Mouse (Mus musculus) kidney, postnatal 0 days (tissue): ENCODE measurements around the gene Tmem38b. TPM values are rescaled to one million over a fixed set of nuclear protein-coding genes. Genes with fewer than 3 reads are reported as not detected.

Experiments used
- ATAC-seq: fragments of 200-750 bp; cut with Nextera tagmentation; replicated peaks from 2 replicates; pipeline ENCODE4 v1.8.0; 2017; ENCODE audit warnings: low read depth, moderate number of reproducible peaks, moderate TSS enrichment, moderate library complexity; ENCODE audit not compliant: low FRiP score
- DNase-seq: peaks from one replicate; pipeline ENCODE4 v3.0.0-alpha.2; 2016; ENCODE audit warnings: low spot score
- H3K27ac ChIP-seq: fragments of 300-500 bp; sonication (generic); 2 replicates; pipeline ENCODE4 v1.5.1; 2014; ENCODE audit warnings: mild to moderate bottlenecking
- H3K27me3 ChIP-seq: fragments of 300-500 bp; sonication (generic); 2 replicates; pipeline ENCODE4 v1.6.1; 2014; ENCODE audit warnings: low read length, mixed read lengths; ENCODE audit not compliant: insufficient read depth
- H3K36me3 ChIP-seq: fragments of 300-500 bp; sonication (generic); 2 replicates; pipeline ENCODE4 v1.6.1; 2014; ENCODE audit warnings: low read length, mixed read lengths; ENCODE audit not compliant: insufficient read depth
- H3K4me1 ChIP-seq: fragments of 300-500 bp; sonication (generic); replicated peaks from 2 replicates; pipeline ENCODE4 v1.6.1; 2014; ENCODE audit warnings: antibody characterized with exemption, low read length, mixed read lengths; ENCODE audit not compliant: insufficient read depth
- H3K4me2 ChIP-seq: fragments of 300-500 bp; sonication (generic); 2 replicates; pipeline ENCODE4 v1.6.1; 2014; ENCODE audit warnings: mild to moderate bottlenecking, low read length, moderate library complexity, mixed read lengths
- H3K4me3 ChIP-seq: fragments of 300-500 bp; sonication (generic); replicated peaks from 2 replicates; pipeline ENCODE4 v1.5.1; 2014; ENCODE audit warnings: low read depth, low read length
- H3K9ac ChIP-seq: fragments of 300-500 bp; sonication (generic); 2 replicates; pipeline ENCODE4 v1.6.1; 2014; ENCODE audit warnings: low read depth, low read length
- H3K9me3 ChIP-seq: fragments of 300-500 bp; sonication (generic); replicated peaks from 2 replicates; pipeline ENCODE4 v1.6.1; 2016; ENCODE audit warnings: low read length, inconsistent platforms, mixed read lengths
- CTCF ChIP-seq: IDR thresholded peaks from 2 replicates; pipeline ENCODE4 v1.5.1; 2016; ENCODE audit warnings: antibody characterized with exemption, low read depth, mild to moderate bottlenecking, moderate library complexity
- WGBS: fragments of 180-500 bp; shearing (Covaris S2); extraction: QIAGEN DNeasy Blood & Tissue Kit; methylation state at CpG from one replicate; pipeline ENCODE4 v1.1.7; 2014; 5-methylcytosine and 5-hydroxymethylcytosine counted together
- polyA plus RNA-seq: library from polyadenylated mRNA; unstranded; fragments of >200 nt; fragmentation: Nextera tagmentation; extraction: Ambion mirVana; gene quantifications from 2 replicates; pipeline ENCODE4 v1.2.1, GENCODE M21; 2015

Tmem38b gene
- polyA plus RNA-seq, 1 experiment from 2014 or later: 10.6 TPM

DNA sequence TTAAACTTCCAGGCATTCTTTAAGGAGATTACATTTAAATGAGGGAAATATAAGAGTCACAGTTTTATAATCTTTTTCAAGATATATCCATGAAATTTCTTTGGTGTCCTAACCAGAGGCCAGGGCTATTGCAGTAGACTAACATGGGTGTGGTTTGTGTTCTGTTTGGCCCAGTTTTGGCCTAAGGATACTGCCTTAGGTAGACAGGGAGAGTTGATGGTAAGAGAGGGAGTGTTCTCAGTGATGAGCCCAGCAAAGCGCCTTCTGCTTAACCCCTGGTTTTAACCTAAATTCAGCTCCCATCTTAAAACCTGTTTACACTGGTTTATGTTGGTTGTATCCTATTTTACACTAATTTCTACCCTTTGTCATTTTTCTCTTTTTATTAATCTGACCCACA lies 19.8 kb downstream of the Tmem38b start:
- Histone ChIP-seq H3K4me2 (no peak overlapping the region), H3K9ac (no peak overlapping the region), H3K36me3 (no peaks in the 10 kb centered on the region), H3K27me3 (no peaks in the 10 kb centered on the region), H3K4me1 (no peaks in the 10 kb centered on the region), H3K27ac (no peak overlapping the region), H3K4me3 (no peak overlapping the region), H3K9me3 (no peaks in the 10 kb centered on the region)
- DNase-seq: no peak
- no peak for TF ChIP-seq CTCF
- 92% methylated on average over 1 of the region's 1 CpGs for WGBS
- ATAC-seq: no peak

DNA sequence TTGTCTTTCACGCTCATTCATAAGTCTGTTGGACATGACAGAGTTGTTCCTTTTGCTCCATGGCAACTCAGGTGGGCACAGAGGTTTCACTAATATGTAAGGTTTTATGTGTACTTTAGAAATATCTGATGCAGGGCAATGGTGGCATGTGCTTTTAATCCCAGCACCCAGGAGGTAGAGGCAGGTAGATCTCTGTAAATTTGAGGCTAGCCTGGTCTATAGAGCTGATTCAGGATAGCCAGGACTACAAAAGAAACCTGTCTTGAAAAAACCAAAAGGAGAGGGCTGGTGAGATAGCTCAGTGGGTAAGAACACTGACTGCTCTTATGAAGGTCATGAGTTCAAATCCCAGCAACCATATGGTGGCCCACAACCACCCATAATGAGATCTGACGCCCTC lies 20.5 kb downstream of the Tmem38b start:
- 63% methylated on average over 2 of the region's 2 CpGs for WGBS
- ATAC-seq: no peak
- Histone ChIP-seq H3K27me3 (no peaks in the 10 kb centered on the region), H3K4me2 (no peak overlapping the region), H3K27ac (no peak overlapping the region), H3K9me3 (no peaks in the 10 kb centered on the region), H3K36me3 (no peaks in the 10 kb centered on the region), H3K4me3 (no peak overlapping the region), H3K9ac (no peak overlapping the region), H3K4me1 (no peaks in the 10 kb centered on the region)
- no peak for TF ChIP-seq CTCF
- DNase-seq: no peak

DNA sequence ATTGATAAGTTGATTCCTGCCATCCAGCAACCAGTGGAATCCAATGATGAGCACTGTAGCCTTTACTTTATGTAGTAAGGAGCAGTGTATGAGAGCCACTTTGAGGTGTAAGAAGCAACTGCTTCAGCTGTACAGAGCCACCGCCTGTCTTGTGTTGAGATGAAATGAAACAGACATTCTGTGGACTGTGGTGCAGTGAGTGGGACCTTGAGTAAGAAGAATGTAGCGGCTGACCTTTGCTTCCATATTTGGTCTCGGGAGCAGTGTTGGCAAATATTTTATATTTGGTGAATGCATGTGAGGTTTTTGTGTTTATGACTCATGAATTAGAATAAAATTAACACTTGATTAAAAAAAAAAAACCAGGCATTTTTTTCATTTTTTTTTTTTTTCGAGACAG lies 21.7 kb downstream of the Tmem38b start:
- H3K4me2 ChIP-seq: no peak overlapping the region
- H3K4me1 ChIP-seq: no peaks in the 10 kb centered on the region
- WGBS: 93% methylated on average over 4 of the region's 4 CpGs

DNA sequence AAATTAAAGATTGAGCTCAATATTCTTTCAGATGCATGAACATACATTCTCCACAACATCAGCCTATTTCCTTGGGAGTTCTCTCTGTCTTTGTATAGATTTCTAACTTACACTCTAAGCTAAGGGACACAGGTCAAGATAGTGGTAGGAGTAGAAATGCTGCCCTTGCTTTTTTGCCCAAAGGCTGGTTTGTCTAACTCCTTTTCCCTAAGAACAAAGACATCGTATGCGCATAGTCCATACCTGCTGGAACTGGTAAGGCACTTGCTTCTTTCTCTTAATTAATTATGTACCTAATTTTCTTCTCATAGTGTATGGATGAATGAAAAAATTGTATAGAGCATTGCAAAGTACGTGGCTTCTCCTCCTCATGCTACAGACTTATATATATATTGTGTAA lies 22.5 kb downstream of the Tmem38b start:
- no peak overlapping the region for H3K27ac ChIP-seq
- ATAC-seq (no peak), DNase-seq (no peak)
- no peak overlapping the region for H3K4me3 ChIP-seq
- no peak for TF ChIP-seq CTCF
- no peak overlapping the region for H3K4me2 ChIP-seq
- no peaks in the 10 kb centered on the region for H3K27me3 ChIP-seq
- H3K9ac ChIP-seq: no peak overlapping the region
- H3K9me3 ChIP-seq: no peaks in the 10 kb centered on the region
- H3K4me1 ChIP-seq: no peaks in the 10 kb centered on the region
- H3K36me3 ChIP-seq: no peaks in the 10 kb centered on the region
- WGBS: 94% methylated on average over 3 of the region's 3 CpGs

More for the DNA sequence above, 21.7 kb downstream of the Tmem38b start:
- H3K9ac ChIP-seq: no peak overlapping the region
- H3K9me3 ChIP-seq: no peaks in the 10 kb centered on the region
- H3K4me3 ChIP-seq: no peak overlapping the region
- TF ChIP-seq CTCF: no peak
- H3K27me3 ChIP-seq: no peaks in the 10 kb centered on the region
- ATAC-seq (no peak), DNase-seq (no peak)
- H3K27ac ChIP-seq: no peak overlapping the region
- no peaks in the 10 kb centered on the region for H3K36me3 ChIP-seq

DNA sequence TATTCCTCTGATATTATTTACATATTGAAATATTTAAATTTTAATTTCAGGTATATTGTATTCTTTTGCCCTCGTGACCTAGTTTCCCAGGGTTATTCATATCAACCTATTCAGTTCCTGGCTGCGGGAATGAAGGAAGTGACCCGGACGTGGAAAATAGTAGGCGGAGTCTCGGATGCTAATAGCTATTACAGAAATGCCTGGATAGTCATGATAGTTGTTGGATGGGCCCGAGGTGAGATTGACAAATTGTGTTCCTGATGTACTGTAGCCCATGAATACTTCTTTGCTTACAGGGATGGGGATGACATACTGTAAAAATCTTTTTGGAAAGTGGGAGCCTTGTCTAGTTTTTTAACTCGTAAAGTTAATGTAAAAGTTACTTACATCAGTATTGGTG lies 23.0 kb downstream of the Tmem38b start:
- H3K4me1 ChIP-seq: no peaks in the 10 kb centered on the region
- no peak overlapping the region for H3K27ac ChIP-seq
- H3K9ac ChIP-seq: no peak overlapping the region
- no peaks in the 10 kb centered on the region for H3K27me3 ChIP-seq
- H3K9me3 ChIP-seq: no peaks in the 10 kb centered on the region
- no peaks in the 10 kb centered on the region for H3K36me3 ChIP-seq
- WGBS: 90% methylated on average over 8 of the region's 8 CpGs
- H3K4me2 ChIP-seq: no peak overlapping the region
- DNase-seq (no peak), ATAC-seq (no peak)
- TF ChIP-seq CTCF: no peak
- H3K4me3 ChIP-seq: no peak overlapping the region

DNA sequence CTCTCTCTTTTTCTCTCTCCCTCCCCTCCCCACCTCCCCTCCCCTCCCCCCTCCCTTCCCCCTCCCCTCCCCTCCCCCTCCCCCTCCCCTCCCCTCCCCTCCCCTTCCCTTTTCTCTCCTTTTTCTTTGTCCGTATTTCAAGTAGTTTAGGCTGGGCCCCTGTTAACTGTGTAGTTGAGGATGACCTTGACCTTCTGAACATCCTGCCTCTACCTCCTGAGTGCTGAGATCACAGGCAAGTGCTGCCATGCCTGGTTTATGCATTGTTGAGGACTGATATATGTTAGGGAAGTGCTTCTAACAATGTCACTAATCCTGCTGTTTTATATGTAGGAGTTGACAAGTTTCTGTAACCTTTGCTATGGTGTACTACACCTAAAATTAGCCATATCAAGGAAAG lies 24.0 kb downstream of the Tmem38b start:
- ATAC-seq (no peak), DNase-seq (no peak)
- Histone ChIP-seq H3K9me3 (no peaks in the 10 kb centered on the region), H3K4me2 (no peak overlapping the region), H3K9ac (no peak overlapping the region), H3K36me3 (no peaks in the 10 kb centered on the region), H3K4me3 (no peak overlapping the region), H3K27me3 (no peaks in the 10 kb centered on the region), H3K27ac (no peak overlapping the region), H3K4me1 (no peaks in the 10 kb centered on the region)
- 29% methylated on average over 1 of the region's 1 CpGs for WGBS
- TF ChIP-seq CTCF: no peak

DNA sequence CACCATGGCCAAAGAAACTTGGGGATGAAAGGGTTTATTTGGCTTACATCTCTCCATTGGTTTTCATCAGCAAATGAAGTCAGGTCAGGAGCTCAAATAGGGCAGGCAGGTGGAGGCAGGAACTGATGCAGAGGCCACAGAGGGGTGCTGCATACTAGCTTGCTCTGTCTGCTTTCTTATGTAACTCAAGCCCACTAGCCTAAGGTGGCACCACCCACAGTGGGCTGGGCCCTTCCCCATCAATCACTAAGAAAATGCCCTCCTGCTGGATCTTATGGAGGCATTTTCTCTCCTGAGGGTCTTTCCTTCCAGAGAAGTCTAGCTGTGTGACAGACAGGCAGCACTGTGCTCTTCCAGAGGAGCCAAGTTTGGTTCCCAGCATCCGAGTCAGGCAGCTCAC lies 27.5 kb downstream of the Tmem38b start:
- no peak for DNase-seq
- H3K4me3 ChIP-seq: no peak overlapping the region
- no peak for TF ChIP-seq CTCF
- no peak overlapping the region for H3K4me2 ChIP-seq
- H3K27me3 ChIP-seq: no peaks in the 10 kb centered on the region
- H3K36me3 ChIP-seq: no peaks in the 10 kb centered on the region
- 90% methylated on average over 1 of the region's 1 CpGs for WGBS
- H3K9me3 ChIP-seq: no peaks in the 10 kb centered on the region
- no peak overlapping the region for H3K9ac ChIP-seq
- no peak for ATAC-seq
- H3K4me1 ChIP-seq: no peaks in the 10 kb centered on the region
- H3K27ac ChIP-seq: no peak overlapping the region
